Mouse (Mus musculus) G1E (cell line): ENCODE results near the gene Asic4.

Experiments
- CTCF ChIP-seq: IDR thresholded peaks from 2 replicates; pipeline ENCODE4 v1.5.1; 2012; ENCODE audit warnings: low read depth, low read length, inconsistent platforms, mixed read lengths
- GATA1 ChIP-seq: IDR thresholded peaks from 2 replicates; pipeline ENCODE4 v1.6.1; 2012; ENCODE audit warnings: borderline replicate concordance, low read length, inconsistent platforms, mixed read lengths
- GATA2 ChIP-seq: IDR thresholded peaks from 2 replicates; pipeline ENCODE4 v1.6.1; 2012; ENCODE audit warnings: low read depth, low read length, inconsistent platforms, borderline replicate concordance
- POLR2AphosphoS5 ChIP-seq: IDR thresholded peaks from 2 replicates; pipeline ENCODE4 v1.6.1; 2012; ENCODE audit warnings: low read depth, low read length, inconsistent platforms; ENCODE audit not compliant: insufficient replicate concordance
- TAL1 ChIP-seq: conservative IDR thresholded peaks from 2 replicates; pipeline ENCODE4 v1.6.1; 2012; ENCODE audit warnings: low read depth, low read length, inconsistent platforms, mixed read lengths

GRCm38 (mm10) chr1:75423780-75424390 is 26.4 kb upstream of the Asic4 start:
- TF ChIP-seq CTCF = no peak
- TF ChIP-seq POLR2AphosphoS5 = no peak
- TF ChIP-seq GATA1 = no peak
- TF ChIP-seq TAL1 = no peak
- TF ChIP-seq GATA2 = no peak
